Mouse (Mus musculus) liver, embryonic 14.5 days (tissue): ENCODE results near the gene Il6ra. TPM values are rescaled to one million over a fixed set of nuclear protein-coding genes. Genes with fewer than 3 reads are reported as not detected.

Source experiments
- ATAC-seq: fragments of 200-750 bp; cut with Nextera tagmentation; 2 replicates; pipeline ENCODE4 v1.8.0; 2017; ENCODE audit warnings: moderate number of reproducible peaks, mild to moderate bottlenecking, moderate library complexity; ENCODE audit not compliant: insufficient read depth
- DNase-seq, 3 experiments: peaks; one replicate each; pipeline ENCODE4 v3.0.0-alpha.2; 2012 to 2013; ENCODE audit warnings: low read depth in 3 of 3, low spot score in 3 of 3
- H3K27ac ChIP-seq: fragments of 300-500 bp; sonication (generic); 2 replicates; pipeline ENCODE4 v1.5.1; 2014; ENCODE audit warnings: moderate library complexity, mild to moderate bottlenecking, control low read depth, inconsistent platforms
- H3K27me3 ChIP-seq: fragments of 300-500 bp; sonication (generic); 2 replicates; pipeline ENCODE4 v1.6.1; 2014; ENCODE audit warnings: mild to moderate bottlenecking, low read length, moderate library complexity; ENCODE audit not compliant: control insufficient read depth, insufficient read depth
- H3K36me3 ChIP-seq: fragments of 300-500 bp; sonication (generic); replicated peaks from 2 replicates; pipeline ENCODE4 v1.6.1; 2014; ENCODE audit warnings: low read depth; ENCODE audit not compliant: control insufficient read depth, insufficient read depth
- H3K4me1 ChIP-seq, 2 experiments: fragments of 200-500 bp in 1 of 2; fragments of 300-500 bp in 1 of 2; sonication (generic) in 1 of 2; replicated peaks; 2 replicates each; pipeline ENCODE4 v1.6.1; 2012 to 2014; ENCODE audit warnings: antibody characterized with exemption in 1 of 2, inconsistent platforms in 1 of 2, low read length in 1 of 2; ENCODE audit not compliant: control insufficient read depth in 2 of 2, insufficient read depth in 2 of 2
- H3K4me2 ChIP-seq: fragments of 300-500 bp; sonication (generic); 2 replicates; pipeline ENCODE4 v1.6.1; 2014; ENCODE audit warnings: low read depth, mild to moderate bottlenecking, control low read depth, moderate library complexity
- H3K4me3 ChIP-seq, 2 experiments: fragments of 200-500 bp in 1 of 2; fragments of 300-500 bp in 1 of 2; sonication (generic) in 1 of 2; 2 replicates each; pipeline ENCODE4 v1.5.1; 2012 to 2014; ENCODE audit warnings: low read depth in 2 of 2, low read length in 2 of 2, mild to moderate bottlenecking in 2 of 2, control low read depth in 1 of 2, inconsistent platforms in 1 of 2, moderate library complexity in 1 of 2; ENCODE audit not compliant: insufficient read depth in 1 of 2
- H3K9ac ChIP-seq: fragments of 300-500 bp; sonication (generic); replicated peaks from 2 replicates; pipeline ENCODE4 v1.6.1; 2014; ENCODE audit warnings: mild to moderate bottlenecking, control low read depth, moderate library complexity
- H3K9me3 ChIP-seq: fragments of 300-500 bp; sonication (generic); 2 replicates; pipeline ENCODE4 v1.6.1; 2016; ENCODE audit warnings: low read length, mixed read lengths; ENCODE audit not compliant: control insufficient read depth
- CTCF ChIP-seq: IDR thresholded peaks from 2 replicates; pipeline ENCODE4 v1.5.1; 2016; ENCODE audit warnings: antibody characterized with exemption, low read depth, control low read depth
- EP300 ChIP-seq: IDR thresholded peaks from 2 replicates; pipeline ENCODE4 v1.6.1; 2016; ENCODE audit warnings: antibody characterized with exemption, low read depth
- WGBS: fragments of 180-500 bp; shearing (Covaris S2); extraction: QIAGEN DNeasy Blood & Tissue Kit; methylation state at CpG from one replicate; pipeline ENCODE4 v1.1.7; 2014; ENCODE audit not compliant: insufficient replicate concordance; 5-methylcytosine and 5-hydroxymethylcytosine counted together
- polyA plus RNA-seq, 2 experiments: library from polyadenylated mRNA; depleted of rRNA in 1 of 2; stranded (reverse) in 1 of 2; unstranded in 1 of 2; fragments of >200 nt; fragmentation: Nextera tagmentation in 1 of 2; extraction: Ambion mirVana in 1 of 2; gene quantifications; 2 replicates each; pipeline versions ENCODE4 v1.2.1 to v1.2.3; 2012 to 2014

Gene Il6ra
- polyA plus RNA-seq, 2 experiments, result 1.2 to 1.9 TPM

DNA sequence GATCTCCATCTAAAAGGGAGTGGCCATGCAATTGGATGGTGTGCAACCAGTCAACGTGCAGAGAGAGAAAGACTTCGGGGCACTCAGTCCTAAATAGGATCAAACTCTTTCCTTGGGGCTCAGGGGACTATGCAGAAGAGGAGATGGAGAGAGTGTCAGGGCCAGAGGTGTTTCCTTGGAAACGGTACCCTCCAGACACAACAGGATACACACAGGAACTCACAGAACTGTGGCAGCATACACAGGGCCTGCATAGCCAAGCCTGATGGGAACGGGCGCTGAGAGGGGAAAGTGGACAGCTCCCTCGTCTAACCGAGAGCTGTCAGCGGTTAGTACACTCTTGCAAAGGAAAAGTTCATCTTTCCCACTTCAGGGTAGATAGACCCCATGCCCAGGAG, 13.5 kb downstream of the Il6ra start:
- no peak overlapping the region for H3K27ac ChIP-seq
- no peaks in the 10 kb centered on the region for H3K36me3 ChIP-seq
- H3K4me2 ChIP-seq, result no peak overlapping the region
- H3K9me3 ChIP-seq, result no peaks in the 10 kb centered on the region
- H3K4me3 ChIP-seq, result no peak overlapping the region
- DNase-seq (no peak), ATAC-seq (no peak)
- 60% methylated on average over 8 of the region's 8 CpGs for WGBS
- H3K9ac ChIP-seq, result no peak overlapping the region
- peaks cover 10 to 19% of the 10 kb centered on the region in 2 experiments for H3K4me1 ChIP-seq
- no peaks in the 10 kb centered on the region for H3K27me3 ChIP-seq
- no peak for TF ChIP-seq CTCF
- TF ChIP-seq EP300, result no peak

DNA sequence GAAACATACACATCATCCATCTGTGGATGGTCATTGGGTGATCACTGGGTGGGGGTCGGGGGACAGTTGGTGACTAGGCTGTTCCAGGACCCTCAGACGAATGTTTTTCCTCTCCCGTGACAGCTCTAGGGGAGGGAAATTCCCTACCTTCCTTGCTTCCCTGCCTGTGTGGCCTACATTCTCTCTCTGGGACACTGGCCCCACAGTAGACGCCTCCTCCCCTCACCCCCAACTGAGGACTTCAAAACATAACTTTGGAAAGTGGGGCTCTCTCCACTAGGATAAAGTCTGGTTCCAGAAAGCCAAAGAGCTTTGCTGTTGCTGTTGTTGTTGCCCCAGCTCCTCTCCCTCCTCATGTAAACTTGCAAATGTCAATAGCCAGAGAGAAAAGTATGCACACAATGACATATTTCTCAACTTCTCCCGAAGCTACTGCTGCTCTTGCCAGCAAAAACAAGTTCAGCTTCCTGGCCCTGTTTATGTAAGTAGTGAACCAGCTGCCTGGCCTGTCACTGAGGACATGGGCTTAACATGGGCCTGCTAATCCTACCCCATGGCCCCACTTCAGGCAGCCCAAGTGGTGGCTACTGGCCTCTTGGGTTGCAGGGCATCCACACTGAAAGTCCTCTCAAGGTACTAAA, 14.0 kb downstream of the Il6ra start:
- H3K4me3 ChIP-seq, result no peak overlapping the region
- H3K4me2 ChIP-seq, result no peak overlapping the region
- H3K27me3 ChIP-seq, result no peaks in the 10 kb centered on the region
- peaks cover 10 to 19% of the 10 kb centered on the region in 2 experiments for H3K4me1 ChIP-seq
- H3K9ac ChIP-seq, result no peak overlapping the region
- no peaks in the 10 kb centered on the region for H3K36me3 ChIP-seq
- TF ChIP-seq CTCF (no peak), EP300 (no peak)
- ATAC-seq (no peak), DNase-seq (no peak)
- no peak overlapping the region for H3K27ac ChIP-seq
- 52% methylated on average over 5 of the region's 5 CpGs for WGBS
- H3K9me3 ChIP-seq, result no peaks in the 10 kb centered on the region

DNA sequence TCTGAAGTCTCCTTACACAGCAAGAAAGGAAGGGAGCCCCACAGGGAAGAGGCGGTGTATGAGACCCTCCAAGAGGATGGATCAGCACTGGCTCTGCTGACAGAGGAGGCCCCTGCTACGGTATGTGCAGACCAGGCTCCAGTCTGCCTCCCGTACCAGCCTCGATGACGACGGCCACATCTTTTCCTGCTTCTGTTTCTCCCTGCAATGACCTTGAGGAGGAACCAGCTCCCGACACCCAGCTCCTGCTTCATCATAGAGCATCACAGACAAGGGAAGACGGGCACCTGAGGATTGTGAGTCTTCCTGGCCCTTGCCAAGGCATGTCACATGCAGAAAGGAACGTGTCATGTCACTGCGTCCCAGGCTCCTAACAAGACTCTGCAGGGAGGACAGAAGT, 15.0 kb downstream of the Il6ra start:
- 72% methylated on average over 10 of the region's 10 CpGs for WGBS
- DNase-seq (no peak), ATAC-seq (no peak)
- Histone ChIP-seq H3K27me3 (no peaks in the 10 kb centered on the region), H3K27ac (no peak overlapping the region), H3K36me3 (no peaks in the 10 kb centered on the region), H3K4me3 (no peak overlapping the region), H3K9ac (no peak overlapping the region), H3K4me2 (no peak overlapping the region), H3K9me3 (no peaks in the 10 kb centered on the region), H3K4me1 (peaks cover 10 to 19% of the 10 kb centered on the region in 2 experiments)
- TF ChIP-seq EP300, result no peak
- no peak for TF ChIP-seq CTCF

DNA sequence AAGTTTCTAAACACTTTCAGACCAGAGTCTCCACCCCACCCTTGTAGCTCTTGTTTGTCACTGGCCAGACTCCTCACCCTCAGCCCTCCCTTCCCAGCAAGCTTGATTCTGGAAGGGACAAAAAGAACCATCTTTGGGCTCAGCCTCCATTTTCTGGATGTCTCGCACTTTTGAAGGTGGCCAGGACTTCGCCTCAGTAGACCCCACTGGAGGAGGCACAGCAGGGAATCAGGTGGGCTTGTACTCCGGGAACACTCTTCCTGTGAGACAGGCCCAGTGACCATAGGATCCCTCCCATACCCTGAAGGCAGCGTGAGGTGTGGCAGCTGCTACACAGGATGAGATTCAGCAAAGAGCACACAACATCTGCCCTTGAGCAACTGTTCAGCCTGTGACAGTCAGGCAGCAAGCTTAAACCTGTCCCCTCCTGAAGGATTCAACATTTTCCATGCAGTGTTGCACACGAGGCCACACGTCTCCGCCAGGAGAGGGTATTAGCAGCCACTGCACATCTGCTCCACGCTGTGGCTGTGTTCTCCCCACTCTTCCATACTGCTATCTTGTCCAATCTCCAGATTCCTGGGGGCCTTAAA, 15.7 kb downstream of the Il6ra start:
- DNase-seq, result no peak
- no peaks in the 10 kb centered on the region for H3K27me3 ChIP-seq
- H3K9ac ChIP-seq, result no peak overlapping the region
- no peaks in the 10 kb centered on the region for H3K9me3 ChIP-seq
- H3K4me3 ChIP-seq, result no peak overlapping the region
- WGBS, result 70% methylated on average over 8 of the region's 8 CpGs
- no peak for ATAC-seq
- H3K36me3 ChIP-seq, result no peaks in the 10 kb centered on the region
- H3K4me1 ChIP-seq, result peaks cover 10 to 16% of the 10 kb centered on the region in 2 experiments
- no peak overlapping the region for H3K4me2 ChIP-seq
- TF ChIP-seq EP300 (no peak), CTCF (no peak)
- H3K27ac ChIP-seq, result no peak overlapping the region

DNA sequence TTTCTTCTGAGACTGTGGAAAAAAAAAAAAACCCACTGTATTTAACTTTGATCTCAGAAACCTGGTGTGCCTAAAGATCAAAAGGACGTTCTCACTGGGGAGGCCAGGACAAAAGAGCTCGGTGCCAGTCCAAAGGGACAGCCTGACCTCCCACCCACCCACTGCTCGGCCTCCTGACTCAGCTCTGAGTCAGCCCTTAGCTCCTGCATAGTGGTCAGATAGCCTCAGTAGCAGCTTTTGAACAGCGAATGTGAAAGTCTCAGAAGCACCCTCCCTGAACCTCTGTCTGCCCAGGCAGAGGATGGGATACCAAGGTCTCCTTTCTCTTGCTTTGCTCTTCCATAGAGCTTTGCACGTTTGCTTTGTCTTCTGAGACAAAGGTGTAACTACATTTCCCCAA, 16.4 kb downstream of the Il6ra start:
- TF ChIP-seq EP300 (no peak), CTCF (no peak)
- 35% methylated on average over 5 of the region's 5 CpGs for WGBS
- H3K9me3 ChIP-seq, result no peaks in the 10 kb centered on the region
- no peak for ATAC-seq
- H3K9ac ChIP-seq, result no peak overlapping the region
- DNase-seq, result no peak
- no peaks in the 10 kb centered on the region for H3K27me3 ChIP-seq
- H3K4me2 ChIP-seq, result no peak overlapping the region
- no peak overlapping the region for H3K27ac ChIP-seq
- H3K4me1 ChIP-seq, result peaks cover 5 to 9% of the 10 kb centered on the region in 2 experiments
- no peaks in the 10 kb centered on the region for H3K36me3 ChIP-seq
- no peak overlapping the region for H3K4me3 ChIP-seq
